Mouse (Mus musculus) T-cell, adult 2 months (primary cell): ENCODE data around the gene Tnfrsf8.

ENCODE experiments used
- DNase-seq: peaks from one replicate; pipeline ENCODE4 v3.0.0; 2022; ENCODE audit warnings: low spot score

The Tnfrsf8 gene

DNA sequence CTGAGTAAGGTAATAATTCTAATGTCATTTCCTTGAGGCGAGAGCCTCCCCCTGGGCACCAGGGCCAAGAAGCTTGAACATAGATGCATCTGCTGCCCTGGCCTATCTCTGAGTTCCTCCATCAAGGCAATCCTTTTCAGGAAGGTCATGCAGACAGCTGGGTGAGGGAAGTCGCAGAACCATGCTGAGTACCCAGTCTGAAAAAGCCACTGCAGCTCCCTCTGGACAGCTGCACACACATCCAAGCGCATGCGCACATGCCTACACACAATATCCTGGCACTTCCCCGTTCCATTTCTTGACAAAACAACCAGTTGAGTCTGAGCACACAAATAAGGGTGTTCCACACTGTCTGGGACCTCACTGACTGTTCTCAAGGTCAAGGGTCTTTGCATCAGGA, 83.2 kb downstream of the Tnfrsf8 start:
- no peak for DNase-seq

DNA sequence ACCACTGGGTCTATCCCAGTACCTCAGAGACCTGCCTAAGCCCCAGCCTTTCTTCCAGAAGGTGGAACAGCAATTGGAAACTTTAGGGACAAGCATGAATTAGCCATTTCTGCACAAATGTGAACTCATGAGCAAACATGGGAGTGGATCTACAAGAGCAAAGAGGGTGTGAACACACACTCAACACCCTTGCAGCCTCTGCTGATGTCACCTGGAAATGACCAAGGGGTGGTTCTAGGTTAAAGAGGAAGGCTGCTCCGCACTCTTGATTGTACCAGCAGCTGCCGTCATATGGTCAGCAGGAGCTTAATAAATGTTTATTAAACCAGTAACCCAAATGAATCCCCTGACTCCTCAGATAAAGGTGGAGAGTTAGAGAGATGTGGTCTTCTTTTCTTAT, 84.3 kb downstream of the Tnfrsf8 start:
- DNase-seq, result no peak

DNA sequence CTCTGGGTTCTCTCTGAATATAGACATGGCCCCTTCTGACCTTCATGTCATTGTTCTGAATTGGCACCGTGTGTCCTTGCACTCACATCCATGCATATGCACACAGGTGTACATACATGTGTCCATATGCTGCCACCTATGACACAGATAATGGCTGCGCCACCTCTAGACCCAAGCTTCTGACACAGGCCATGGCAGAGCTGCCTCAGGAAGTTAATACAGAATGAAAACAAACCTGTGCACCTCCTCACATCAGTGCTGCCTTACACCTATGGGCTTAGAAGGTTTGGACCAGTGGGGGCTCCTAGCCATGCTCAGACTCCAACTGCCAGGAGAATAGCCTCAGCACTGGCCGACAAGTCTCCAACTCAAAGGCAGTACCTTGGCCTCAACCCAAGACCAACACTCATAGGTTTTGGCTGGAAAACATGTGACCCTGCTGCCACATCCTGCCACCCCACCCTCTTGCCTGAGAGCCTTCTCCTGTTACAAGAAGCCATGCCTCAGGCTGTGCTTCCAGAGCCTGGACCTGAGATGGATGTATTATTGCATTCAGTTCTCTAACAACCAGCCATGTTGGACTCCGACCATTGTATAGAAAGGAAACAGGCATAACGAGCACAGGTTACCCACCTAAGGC, 85.3 kb downstream of the Tnfrsf8 start:
- DNase-seq, result peak; percentile 55

DNA sequence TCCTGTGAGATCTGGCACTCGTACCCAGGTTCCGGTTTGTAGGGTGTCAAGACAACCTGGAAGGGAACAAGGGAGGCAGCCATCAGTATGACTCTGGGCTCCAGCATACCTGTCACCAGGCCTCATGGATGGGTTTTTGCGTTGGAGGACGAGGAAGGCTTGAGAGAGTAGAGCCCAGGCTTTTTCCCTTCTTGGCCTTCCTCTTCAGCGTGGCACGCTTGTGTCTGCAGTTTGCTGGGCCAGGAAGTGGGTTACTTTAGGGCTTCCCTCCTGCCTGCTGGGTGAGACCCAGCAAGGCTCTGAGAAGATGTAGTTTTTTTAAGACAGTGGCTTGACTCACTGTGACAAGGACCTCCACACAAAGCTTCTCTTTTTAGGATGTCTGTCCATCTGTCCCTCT, 85.9 kb downstream of the Tnfrsf8 start:
- peak; percentile 62 for DNase-seq

DNA sequence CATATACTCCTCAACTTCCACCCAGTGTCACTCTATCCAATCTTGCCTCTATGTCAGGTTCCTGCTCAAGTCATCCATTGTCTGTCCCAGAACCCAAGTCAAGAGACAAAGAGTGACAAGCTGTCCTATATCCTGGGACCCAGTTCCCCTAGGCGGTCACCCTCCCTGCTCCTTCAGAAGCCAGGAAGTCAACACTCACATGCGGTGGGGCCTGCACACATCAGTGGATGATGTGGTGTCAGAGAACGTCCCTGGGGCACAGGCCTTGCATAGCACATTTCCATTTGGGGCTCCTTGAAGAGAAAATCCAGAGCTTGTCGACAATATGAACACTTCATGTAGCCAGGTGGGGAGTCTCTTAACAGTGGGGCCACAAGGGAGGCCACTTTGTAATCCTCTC, 90.4 kb downstream of the Tnfrsf8 start:
- DNase-seq, result peak; percentile 45

DNA sequence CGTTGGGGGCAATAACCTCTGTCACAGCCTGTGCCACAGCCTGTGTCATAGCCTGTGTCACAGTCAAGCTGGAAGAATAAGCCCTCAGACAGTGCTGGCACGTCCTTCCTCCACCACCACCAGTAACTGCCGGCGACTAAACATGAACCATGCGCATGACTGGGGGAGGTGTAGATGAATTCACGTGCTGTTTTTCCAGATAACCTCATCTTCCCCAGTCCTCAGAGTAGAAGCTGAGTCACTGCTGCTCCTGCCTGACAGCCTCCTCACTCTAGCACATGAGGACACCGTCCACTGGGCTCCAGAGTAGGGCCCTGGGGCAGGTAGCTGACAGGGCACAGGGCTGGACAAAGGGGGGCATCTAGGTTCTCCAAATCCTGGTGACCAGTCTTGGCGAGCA, 92.9 kb downstream of the Tnfrsf8 start:
- peak; percentile 31 for DNase-seq

DNA sequence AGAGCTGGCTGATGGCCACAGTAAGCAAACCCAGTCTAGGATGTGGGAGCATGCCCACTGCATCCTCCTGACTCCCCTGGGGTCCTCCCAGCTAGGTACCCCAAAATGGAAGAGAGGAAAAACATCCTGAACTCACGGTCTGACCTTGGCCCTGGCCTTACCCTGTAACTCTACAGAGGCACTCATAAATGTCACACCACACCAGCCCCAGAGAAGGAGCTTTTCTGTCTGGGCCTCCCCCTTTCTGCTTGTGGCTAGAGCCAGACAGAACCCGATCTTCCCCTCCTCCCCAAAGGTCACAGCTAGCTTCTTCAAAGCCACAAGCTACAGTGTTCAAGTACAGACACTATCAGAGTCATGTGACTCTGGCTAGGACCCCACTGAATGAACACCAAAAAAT, 93.6 kb downstream of the Tnfrsf8 start:
- peak; percentile 41 for DNase-seq

DNA sequence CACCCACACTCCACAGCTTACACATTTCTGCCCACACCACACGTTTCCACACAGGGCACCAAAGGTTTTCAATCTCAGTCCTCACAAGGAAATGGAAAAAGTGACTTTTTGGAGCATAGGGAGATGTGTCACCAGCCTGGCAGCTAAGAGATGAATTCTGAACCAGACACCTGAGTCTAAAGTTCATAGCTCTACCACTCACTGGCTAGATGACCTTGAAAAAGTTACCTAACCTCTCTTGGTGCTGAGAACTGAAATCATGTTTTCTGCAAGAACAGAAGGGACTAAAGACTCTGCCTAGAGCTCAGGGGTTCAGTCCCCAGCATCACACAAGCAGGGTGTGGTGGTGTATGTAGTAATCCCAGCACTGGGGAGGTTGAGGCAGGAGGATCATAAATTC, 95.0 kb downstream of the Tnfrsf8 start:
- DNase-seq, result no peak

DNA sequence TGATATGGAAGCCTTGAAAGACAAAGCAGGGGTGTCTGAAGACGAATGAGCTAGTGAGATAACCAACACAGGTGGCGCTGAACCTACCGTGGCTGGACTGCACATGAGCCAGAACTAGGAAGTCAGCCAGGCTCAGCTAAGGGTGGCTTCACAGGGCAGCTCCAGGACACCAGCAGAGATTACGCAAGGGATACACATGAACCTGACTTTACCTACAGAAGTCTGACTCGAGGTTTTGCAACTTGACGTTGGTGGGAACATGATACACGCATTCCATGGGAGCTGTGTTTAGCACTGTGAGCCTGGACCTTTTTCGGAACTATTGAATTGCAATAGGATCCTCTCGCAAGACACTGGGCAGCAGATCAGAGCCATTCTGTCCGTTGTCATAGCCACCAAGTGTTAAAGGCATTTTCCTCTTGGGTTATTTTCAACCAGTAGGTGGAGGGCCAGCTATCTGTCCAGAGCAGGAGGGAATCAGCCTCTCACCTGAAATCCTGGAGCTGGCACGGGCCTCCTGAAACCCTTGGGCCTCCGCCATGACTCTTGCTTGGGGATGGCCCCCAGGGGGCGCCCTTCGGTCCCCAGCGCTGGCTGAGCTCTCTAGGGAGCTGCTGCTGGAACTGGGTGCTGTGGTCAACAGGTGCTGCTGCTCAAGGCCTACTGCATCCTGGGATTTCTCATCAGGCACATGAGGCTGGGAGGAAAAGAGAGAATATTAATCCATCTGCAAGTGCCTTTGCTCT, 95.6 kb downstream of the Tnfrsf8 start:
- DNase-seq, result peak; percentile 56

DNA sequence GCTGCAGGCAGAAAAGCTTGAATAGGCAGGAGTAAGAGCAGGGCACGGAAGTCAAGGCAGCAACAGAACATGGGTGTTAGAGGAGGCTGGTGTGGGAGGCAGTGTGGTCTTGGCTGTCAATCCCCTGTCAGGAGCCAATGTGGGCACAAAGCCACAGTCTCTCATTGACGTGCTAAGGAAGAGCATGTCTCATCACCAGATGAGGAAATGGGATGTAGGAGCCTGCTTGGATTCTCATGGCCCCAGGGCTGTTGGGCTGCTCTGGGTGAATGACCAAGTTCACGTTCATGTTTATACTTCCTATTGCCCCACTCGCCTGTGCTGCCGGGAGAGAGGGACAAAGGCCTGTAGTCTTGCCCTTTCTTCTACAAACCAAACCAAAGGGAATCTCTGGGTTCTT, 97.1 kb downstream of the Tnfrsf8 start:
- DNase-seq, result no peak
